Comparison of ENCODE assay signal across 16 mouse cellular contexts in genomic region chr17:4738717-4739485, GRCm38 (mm10).
A peak's percentile ranks its signal among the peaks of the same experiment; 100 is the strongest.
DNase-seq lines count a peak whose midpoint lies in the region; ATAC-seq lines count a peak whose summit lies in the region.
"Had no signal": no experiment of that assay in that cellular context is flagged by ENCODE, and none has a peak within 500 bp of the region (broad histone marks: within the 10 kb centered on the region; RNA-seq: fewer than 3 reads in every experiment).

No protein-coding gene starts in this region.

- no peak for ATAC-seq in heart, embryonic 12.5 days (ENCODE audit: insufficient number of reproducible peaks, low FRiP score)
- ATAC-seq in neural tube, embryonic 15.5 days (ENCODE audit: low FRiP score): no peak
- ATAC-seq: forebrain, embryonic 15.5 days had no signal

- no peak overlapping the region for H3K4me2 ChIP-seq in heart, embryonic 12.5 days
- H3K4me2 ChIP-seq in neural tube, embryonic 15.5 days: no peak overlapping the region
- H3K4me2 ChIP-seq: embryonic facial prominence, embryonic 13.5 days; forebrain, embryonic 15.5 days; liver, embryonic 11.5 days had no signal

- H3K9me3 ChIP-seq in heart, embryonic 12.5 days (replicated peaks): no peaks in the 10 kb centered on the region
- H3K9me3 ChIP-seq in neural tube, embryonic 15.5 days (replicated peaks): no peaks in the 10 kb centered on the region
- H3K9me3 ChIP-seq: embryonic facial prominence, embryonic 13.5 days; forebrain, embryonic 15.5 days had no signal

- H3K9ac ChIP-seq in heart, embryonic 12.5 days: no peak overlapping the region
- H3K9ac ChIP-seq in neural tube, embryonic 15.5 days (replicated peaks): no peak overlapping the region
- H3K9ac ChIP-seq: embryonic facial prominence, embryonic 13.5 days; forebrain, embryonic 15.5 days had no signal

- DNase-seq in heart, adult 18-20 months: peak; percentile 15 to 33
- DNase-seq in neural tube, embryonic 10.5 days (ENCODE audit: extremely low spot score, low spot score): peak; percentile 16
- DNase-seq in heart, postnatal 14 days: peak; percentile 32 to 36
- DNase-seq in thymus, postnatal 14 days: peak; percentile 20
- DNase-seq in kidney, adult 18-20 months: no peak
- DNase-seq in spleen, postnatal 36 days (ENCODE audit: low spot score in 2 of 2): no peak
- DNase-seq: adrenal gland, postnatal 10 days; cerebellum, adult 11-12 months; lung, postnatal 36 days had no signal

- no peak overlapping the region for H3K27ac ChIP-seq in heart, embryonic 12.5 days (ENCODE audit: poor library complexity, severe bottlenecking)
- H3K27ac ChIP-seq in neural tube, embryonic 15.5 days (replicated peaks): no peak overlapping the region
- H3K27ac ChIP-seq: embryonic facial prominence, embryonic 13.5 days; forebrain, embryonic 15.5 days; kidney, postnatal 0 days had no signal

- no peaks in the 10 kb centered on the region for H3K36me3 ChIP-seq in heart, embryonic 12.5 days
- no peaks in the 10 kb centered on the region for H3K36me3 ChIP-seq in neural tube, embryonic 15.5 days
- H3K36me3 ChIP-seq: embryonic facial prominence, embryonic 13.5 days; forebrain, embryonic 15.5 days had no signal

- H3K4me3 ChIP-seq in heart, embryonic 12.5 days: no peak overlapping the region
- no peak overlapping the region for H3K4me3 ChIP-seq in neural tube, embryonic 15.5 days (replicated peaks)
- H3K4me3 ChIP-seq: embryonic facial prominence, embryonic 13.5 days; forebrain, embryonic 15.5 days had no signal

- WGBS in heart, embryonic 12.5 days: 9% methylated on average over 7 of the region's 7 CpGs
- 17% methylated on average over 7 of the region's 7 CpGs for WGBS in neural tube, embryonic 15.5 days

- H3K27me3 ChIP-seq in heart, embryonic 12.5 days (replicated peaks): no peaks in the 10 kb centered on the region
- H3K27me3 ChIP-seq in neural tube, embryonic 15.5 days (replicated peaks): no peaks in the 10 kb centered on the region
- H3K27me3 ChIP-seq: CH12.LX; embryonic facial prominence, embryonic 13.5 days; forebrain, embryonic 15.5 days had no signal

- H3K4me1 ChIP-seq in heart, embryonic 12.5 days (replicated peaks): 0 out of 2 replicates have a peak, but pooled peaks cover 3% of the 10 kb centered on the region
- peaks cover 5% of the 10 kb centered on the region for H3K4me1 ChIP-seq in neural tube, embryonic 15.5 days
- H3K4me1 ChIP-seq: forebrain, embryonic 15.5 days had no signal

- intact Hi-C loops in heart, postnatal 14 days (cut with DNase I): no loop called here

Comparison
In these comparisons a context has a peak if more than half of its experiments do, and no peak if none do; other contexts are left out.
1. DNase-seq: peak in heart, adult 18-20 months (2 of 2), neural tube, embryonic 10.5 days (single experiment), heart, postnatal 14 days (2 of 2) and thymus, postnatal 14 days (single experiment); none in kidney, adult 18-20 months (single experiment) and spleen, postnatal 36 days (0 of 2).